Mouse (Mus musculus): Measurements from ENCODE around the gene Pitpnm1. TPM values are rescaled to one million over a fixed set of nuclear protein-coding genes. Genes with fewer than 3 reads are reported as not detected.
"Not testable (repeated sequence)": the region's sequence is repeated elsewhere in the genome, so short reads cannot be mapped to it uniquely, and the experiment has no call there.

Pitpnm1 gene
- polyA plus RNA-seq, 1 experiment from 2014 or later: 10.9 TPM

- Histone ChIP-seq H3K27me3 (no peaks in the 10 kb centered on the region), H3K4me2 (replicated peaks) (no peak overlapping the region), H3K27ac (no peak overlapping the region), H3K4me3 (no peak overlapping the region), H3K9ac (no peak overlapping the region), H3K9me3 (no peaks in the 10 kb centered on the region), H3K4me1 (0 out of 2 replicates have a peak, but pooled peaks cover 3% of the 10 kb centered on the region), H3K36me3 (no peaks in the 10 kb centered on the region)
- no peak for ATAC-seq (ENCODE audit: insufficient number of reproducible peaks, insufficient read depth, low FRiP score, low TSS enrichment)
- 87% methylated on average over 5 of the region's 5 CpGs for WGBS
Observed at GRCm38 (mm10) chr19:4058581-4058980, 41.2 kb upstream of the Pitpnm1 start.

- Histone ChIP-seq H3K4me1 (0 out of 2 replicates have a peak, but pooled peaks cover 3% of the 10 kb centered on the region), H3K9ac (no peak within 1 kb of the TSS), H3K27ac (no peak within 1 kb of the TSS), H3K27me3 (no peaks in the 10 kb centered on the region), H3K36me3 (no peaks in the 10 kb centered on the region), H3K4me3 (no peak within 1 kb of the TSS), H3K9me3 (no peaks in the 10 kb centered on the region), H3K4me2 (replicated peaks) (no peak within 1 kb of the TSS)
- no peak for ATAC-seq (ENCODE audit: insufficient number of reproducible peaks, insufficient read depth, low FRiP score, low TSS enrichment)
- 81% methylated on average over 15 of the region's 15 CpGs for WGBS
Observed at GRCm38 (mm10) chr19:4059069-4059740, 40.6 kb upstream of the Pitpnm1 start, which contains the start of gene Gstp3. Gene Gstp3 (minus strand): TSS chr19:4059569.

- not testable (repeated sequence) for H3K4me2 ChIP-seq (replicated peaks); H3K4me1 ChIP-seq; H3K9ac ChIP-seq; H3K4me3 ChIP-seq; H3K36me3 ChIP-seq; H3K27me3 ChIP-seq; H3K27ac ChIP-seq; ATAC-seq (ENCODE audit: insufficient number of reproducible peaks, insufficient read depth, low FRiP score, low TSS enrichment); H3K9me3 ChIP-seq
- WGBS: 87% methylated on average over 8 of the region's 8 CpGs
Observed at GRCm38 (mm10) chr19:4060044-4060898, 39.5 kb upstream of the Pitpnm1 start.

DNA sequence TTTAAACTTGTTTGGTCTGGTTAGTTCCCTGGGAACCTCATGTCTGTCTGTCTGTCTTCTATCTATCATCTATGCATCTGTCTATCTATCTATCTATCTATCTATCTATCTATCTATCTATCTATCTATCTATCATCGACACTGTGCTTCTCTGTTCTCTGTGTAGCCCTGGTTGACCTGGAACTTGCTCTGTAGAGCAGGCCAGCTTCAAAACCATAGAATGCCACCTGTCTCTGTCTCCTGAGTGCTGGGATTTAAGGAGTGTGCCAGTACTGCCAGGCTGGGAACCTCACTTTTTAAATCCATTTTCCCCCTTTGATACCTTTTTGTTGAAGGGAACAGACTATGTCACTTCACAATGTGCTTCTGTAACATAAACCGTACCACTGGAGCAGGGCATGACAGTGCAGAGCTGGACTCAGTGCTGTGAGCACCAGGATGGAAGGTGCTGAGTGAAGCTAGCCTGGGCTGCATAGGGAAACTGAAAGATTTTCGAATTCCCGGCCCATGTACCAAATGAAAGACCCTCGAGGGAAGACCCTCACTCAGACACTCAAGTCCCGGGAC lies 38.8 kb upstream of the Pitpnm1 start:
- Histone ChIP-seq H3K4me2 (replicated peaks) (no peak overlapping the region), H3K27ac (no peak overlapping the region), H3K4me1 (no peaks in the 10 kb centered on the region), H3K9ac (no peak overlapping the region), H3K4me3 (no peak overlapping the region), H3K27me3 (no peaks in the 10 kb centered on the region), H3K9me3 (no peaks in the 10 kb centered on the region), H3K36me3 (no peaks in the 10 kb centered on the region)
- 86% methylated on average over 6 of the region's 6 CpGs for WGBS
- ATAC-seq (ENCODE audit: insufficient number of reproducible peaks, insufficient read depth, low FRiP score, low TSS enrichment): no peak

DNA sequence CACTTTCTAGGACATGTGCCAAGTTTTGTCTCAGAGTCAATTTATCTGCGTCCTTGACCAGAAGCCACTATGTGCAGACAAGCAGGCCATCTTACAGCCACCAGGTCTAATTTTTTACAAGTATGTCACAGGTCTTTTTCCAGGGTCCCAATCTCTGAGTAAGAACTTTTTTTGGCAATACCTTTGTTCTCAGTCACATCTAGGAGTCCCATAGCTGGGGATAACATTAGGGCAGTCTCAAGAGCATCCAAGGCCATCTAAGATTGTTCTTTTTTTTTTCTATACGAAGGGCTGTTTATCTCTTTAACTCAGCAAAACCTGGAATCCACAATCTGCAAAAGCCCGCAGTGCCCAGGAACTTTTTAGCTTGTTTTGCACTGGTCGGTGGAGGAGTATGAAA lies 36.4 kb upstream of the Pitpnm1 start:
- H3K27me3 ChIP-seq, H3K36me3 ChIP-seq: not testable (repeated sequence)
- WGBS: 86% methylated on average over 4 of the region's 4 CpGs

DNA sequence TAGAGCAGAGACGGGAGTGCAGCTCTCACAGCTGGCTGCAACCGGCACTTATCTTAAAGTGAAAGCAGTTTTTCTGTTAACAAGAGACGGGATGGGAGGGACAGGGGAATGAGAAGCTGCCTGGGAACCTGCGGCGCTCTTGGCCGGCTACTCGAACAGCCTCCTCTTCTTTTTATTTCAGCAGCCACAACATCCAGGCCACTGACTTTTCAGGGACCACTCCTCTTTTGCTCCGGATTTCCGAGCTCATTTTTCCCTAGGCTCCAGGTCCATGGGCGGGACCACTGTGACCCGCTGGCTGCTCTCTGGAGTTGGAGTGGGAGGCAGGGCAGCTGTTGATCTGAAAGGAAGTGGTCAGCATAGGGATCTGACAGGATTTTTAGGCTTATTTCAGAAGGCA lies 35.3 kb upstream of the Pitpnm1 start:
- not testable (repeated sequence) for H3K9me3 ChIP-seq; H3K4me3 ChIP-seq; H3K36me3 ChIP-seq; H3K27ac ChIP-seq; H3K9ac ChIP-seq; H3K27me3 ChIP-seq; H3K4me1 ChIP-seq; H3K4me2 ChIP-seq (replicated peaks); ATAC-seq (ENCODE audit: insufficient number of reproducible peaks, insufficient read depth, low FRiP score, low TSS enrichment)
- WGBS: 26% methylated on average over 3 of the region's 11 CpGs

More for the DNA sequence above, 36.4 kb upstream of the Pitpnm1 start:
- H3K27ac ChIP-seq; H3K4me1 ChIP-seq; H3K9me3 ChIP-seq; ATAC-seq (ENCODE audit: insufficient number of reproducible peaks, insufficient read depth, low FRiP score, low TSS enrichment); H3K4me3 ChIP-seq; H3K9ac ChIP-seq; H3K4me2 ChIP-seq (replicated peaks): not testable (repeated sequence)

DNA sequence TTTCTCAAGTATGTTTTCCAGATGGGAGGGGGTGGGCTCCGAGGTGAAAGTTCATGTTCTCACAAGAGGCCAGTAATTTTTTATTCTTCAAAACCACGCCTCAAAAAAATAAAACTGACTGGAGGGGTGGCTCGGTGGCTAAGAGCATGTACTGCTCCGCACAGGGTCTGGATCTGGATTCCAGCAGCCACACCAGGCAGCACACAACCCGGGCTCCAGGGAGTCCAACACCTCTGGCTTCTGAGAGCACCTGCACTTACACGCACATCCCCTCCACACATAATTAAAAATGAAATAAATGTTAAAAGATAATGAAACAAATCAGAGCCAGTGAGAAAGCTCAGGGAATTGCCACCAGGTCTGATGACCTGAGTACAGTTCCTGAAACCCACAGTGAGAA lies 33.5 kb upstream of the Pitpnm1 start:
- Histone ChIP-seq H3K27me3 (no peaks in the 10 kb centered on the region), H3K27ac (no peak overlapping the region), H3K36me3 (no peaks in the 10 kb centered on the region), H3K4me1 (no peaks in the 10 kb centered on the region), H3K4me3 (no peak overlapping the region), H3K4me2 (replicated peaks) (no peak overlapping the region), H3K9ac (no peak overlapping the region), H3K9me3 (no peaks in the 10 kb centered on the region)
- ATAC-seq (ENCODE audit: insufficient number of reproducible peaks, insufficient read depth, low FRiP score, low TSS enrichment): no peak
- WGBS: 78% methylated on average over 6 of the region's 6 CpGs

- no peak overlapping the region; the same call in 1 of the 2 replicates for H3K9ac ChIP-seq
- H3K27ac ChIP-seq: no peak overlapping the region
- no peaks in the 10 kb centered on the region for H3K4me1 ChIP-seq
- no peak overlapping the region for H3K4me3 ChIP-seq
- no peak for ATAC-seq (ENCODE audit: insufficient number of reproducible peaks, insufficient read depth, low FRiP score, low TSS enrichment)
- no peak overlapping the region for H3K4me2 ChIP-seq (replicated peaks)
- H3K36me3 ChIP-seq: no peaks in the 10 kb centered on the region
- no peaks in the 10 kb centered on the region for H3K9me3 ChIP-seq
- no peaks in the 10 kb centered on the region for H3K27me3 ChIP-seq
Observed at GRCm38 (mm10) chr19:4066877-4067276, 32.9 kb upstream of the Pitpnm1 start.

DNA sequence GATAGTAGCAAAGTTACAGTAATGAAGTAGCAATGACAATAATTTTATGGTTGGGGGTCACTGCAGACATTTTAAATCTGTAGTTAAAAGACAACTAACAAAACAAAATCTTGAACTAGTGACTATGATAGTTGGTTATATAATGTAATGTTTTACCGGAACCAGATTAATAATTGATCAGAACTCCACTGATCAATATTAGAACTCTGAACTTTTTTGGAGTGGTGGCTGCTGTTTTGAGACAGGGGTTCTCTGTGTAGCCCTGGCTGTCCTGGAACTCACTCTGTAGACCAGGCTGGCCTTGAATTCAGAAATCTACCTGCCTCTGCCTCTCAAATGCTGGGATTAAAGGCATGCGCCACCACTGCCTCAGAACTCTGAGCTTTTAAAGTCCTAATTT lies 31.6 kb upstream of the Pitpnm1 start:
- 90% methylated on average over 2 of the region's 2 CpGs for WGBS
- not testable (repeated sequence) for H3K4me2 ChIP-seq (replicated peaks); H3K36me3 ChIP-seq; H3K9ac ChIP-seq; H3K4me3 ChIP-seq; H3K4me1 ChIP-seq; ATAC-seq (ENCODE audit: insufficient number of reproducible peaks, insufficient read depth, low FRiP score, low TSS enrichment); H3K9me3 ChIP-seq; H3K27ac ChIP-seq; H3K27me3 ChIP-seq

- Histone ChIP-seq H3K9ac (no peak overlapping the region), H3K4me2 (replicated peaks) (no peak overlapping the region), H3K4me1 (no peaks in the 10 kb centered on the region), H3K36me3 (no peaks in the 10 kb centered on the region), H3K9me3 (no peaks in the 10 kb centered on the region), H3K27ac (no peak overlapping the region), H3K27me3 (no peaks in the 10 kb centered on the region), H3K4me3 (no peak overlapping the region)
- ATAC-seq (ENCODE audit: insufficient number of reproducible peaks, insufficient read depth, low FRiP score, low TSS enrichment): no peak
- 65% methylated on average over 15 of the region's 15 CpGs for WGBS
Observed at GRCm38 (mm10) chr19:4068717-4069410, 30.9 kb upstream of the Pitpnm1 start.

DNA sequence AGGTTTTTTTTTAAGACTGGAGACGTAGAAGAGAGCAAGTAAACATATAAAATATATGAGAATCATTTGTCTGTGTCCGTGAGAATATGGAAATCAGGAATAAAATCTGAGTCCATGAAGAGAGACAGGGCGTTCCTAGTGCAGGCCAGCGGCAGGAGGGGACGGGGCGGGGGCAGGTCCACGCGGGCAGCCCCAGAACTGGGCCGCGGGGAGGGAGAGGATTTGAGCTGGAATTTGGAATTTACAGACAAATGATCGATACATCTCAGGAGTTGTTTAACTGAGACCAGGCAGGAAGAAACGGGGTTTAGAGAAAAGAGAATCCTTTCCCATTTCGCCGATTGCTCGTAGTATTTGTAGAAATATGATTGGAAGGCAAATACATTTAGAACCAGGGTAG lies 29.5 kb upstream of the Pitpnm1 start:
- no peaks in the 10 kb centered on the region for H3K27me3 ChIP-seq
- no peak overlapping the region; the same call in 1 of the 2 replicates for H3K9ac ChIP-seq
- H3K4me2 ChIP-seq (replicated peaks): no peak overlapping the region
- ATAC-seq (ENCODE audit: insufficient number of reproducible peaks, insufficient read depth, low FRiP score, low TSS enrichment): no peak
- H3K4me3 ChIP-seq: no peak overlapping the region
- no peaks in the 10 kb centered on the region for H3K9me3 ChIP-seq
- WGBS: 69% methylated on average over 15 of the region's 15 CpGs
- H3K27ac ChIP-seq: no peak overlapping the region
- H3K4me1 ChIP-seq: no peaks in the 10 kb centered on the region
- H3K36me3 ChIP-seq: no peaks in the 10 kb centered on the region

Data from embryonic facial prominence, embryonic 12.5 days (tissue).